ENCODE assay signal across 8 mouse cellular contexts in the genomic region with DNA sequence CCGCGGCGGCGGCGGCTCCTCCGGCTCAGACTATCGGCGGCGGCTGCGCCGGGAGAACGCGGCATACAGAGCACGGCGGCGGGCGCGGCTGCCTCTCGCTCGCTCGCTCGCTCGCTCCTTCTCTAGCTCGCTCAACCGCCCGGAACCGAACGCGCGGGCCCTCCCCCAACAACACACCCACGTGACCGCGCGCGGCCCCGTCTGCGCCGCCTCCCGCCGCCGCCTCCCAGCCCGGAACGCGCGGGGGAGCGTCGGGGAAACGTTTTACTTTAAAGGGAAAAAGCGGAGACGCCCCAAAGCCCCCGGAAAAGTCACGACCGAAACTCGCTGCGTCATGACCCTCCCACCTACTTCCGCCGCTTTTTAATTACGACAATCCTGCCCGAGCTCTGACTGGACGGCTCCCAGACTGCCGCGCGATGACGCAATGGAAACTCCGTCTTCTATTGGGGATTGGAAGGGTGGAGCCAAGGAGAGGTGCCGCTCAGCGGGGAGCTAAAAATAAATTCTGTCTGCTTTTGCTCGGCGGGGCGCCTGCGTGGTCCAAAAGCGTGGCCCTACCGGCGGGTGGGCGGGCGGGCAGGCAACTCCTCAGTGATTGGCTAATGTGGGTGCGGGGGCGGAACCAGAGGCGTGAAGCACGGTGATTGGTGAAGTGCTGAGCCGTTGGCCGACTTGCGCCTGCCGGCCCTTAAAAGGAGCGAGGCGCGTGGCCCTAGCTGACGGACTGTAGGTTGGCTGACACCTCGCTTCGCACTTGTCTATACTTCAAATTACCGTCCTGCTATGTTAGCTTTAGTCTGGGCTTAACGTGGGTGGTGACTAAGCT. TPM values are rescaled to one million over a fixed set of nuclear protein-coding genes. Genes with fewer than 3 reads are reported as not detected.
DNase-seq lines count a peak whose midpoint lies in the region; ATAC-seq and TF ChIP-seq lines count a peak whose summit lies in the region.

A gene (minus strand): TSS at position 351 of the 829 bp plus-strand sequence.

- H3K4me1 ChIP-seq in E14TG2a.4 (replicated peaks; ENCODE audit: low read depth, low read length), result peaks cover 50% of the 10 kb centered on the region
- H3K4me1 ChIP-seq in forebrain, embryonic 12.5 days, result peaks cover 30% of the 10 kb centered on the region
- H3K4me1 ChIP-seq in heart, postnatal 0 days (ENCODE audit: control insufficient read depth, insufficient read depth), result peaks cover 33% of the 10 kb centered on the region
- H3K4me1 ChIP-seq in liver, embryonic 16.5 days (ENCODE audit: control insufficient read depth, low read depth, low read length), result peaks cover 38% of the 10 kb centered on the region
- H3K4me1 ChIP-seq in neural tube, embryonic 13.5 days (replicated peaks), result peaks cover 47% of the 10 kb centered on the region
- peaks cover 17% of the 10 kb centered on the region for H3K4me1 ChIP-seq in testis, adult 2 months (ENCODE audit: control insufficient read depth, insufficient read depth, low read length)

- WGBS in forebrain, embryonic 12.5 days, result under 1% methylated on average over 86 of the region's 92 CpGs
- under 1% methylated on average over 90 of the region's 92 CpGs for WGBS in heart, postnatal 0 days
- WGBS in liver, embryonic 16.5 days (ENCODE audit: insufficient replicate concordance), result under 1% methylated on average over 92 of the region's 92 CpGs
- under 1% methylated on average over 92 of the region's 92 CpGs for WGBS in neural tube, embryonic 13.5 days

- no peaks in the 10 kb centered on the region for H3K9me3 ChIP-seq in E14TG2a.4 (ENCODE audit: low read length)
- H3K9me3 ChIP-seq in forebrain, embryonic 12.5 days, result no peaks in the 10 kb centered on the region
- no peaks in the 10 kb centered on the region for H3K9me3 ChIP-seq in heart, postnatal 0 days (replicated peaks; ENCODE audit: control insufficient read depth, low read length)
- no peaks in the 10 kb centered on the region for H3K9me3 ChIP-seq in liver, embryonic 16.5 days (replicated peaks; ENCODE audit: control insufficient read depth, low read length)
- no peaks in the 10 kb centered on the region for H3K9me3 ChIP-seq in neural tube, embryonic 13.5 days

- TF ChIP-seq EP300 in heart, postnatal 0 days (IDR thresholded peaks at IDR 0.05; ENCODE audit: low read depth), result peak; percentile 91

- peak within 1 kb of the TSS; percentile 98 for H3K27ac ChIP-seq in forebrain, embryonic 12.5 days
- peak within 1 kb of the TSS; percentile 100 for H3K27ac ChIP-seq in heart, postnatal 0 days (ENCODE audit: low read depth)
- H3K27ac ChIP-seq in liver, embryonic 16.5 days (ENCODE audit: low read length), result peak within 1 kb of the TSS; percentile 99
- H3K27ac ChIP-seq in neural tube, embryonic 13.5 days (replicated peaks), result peak within 1 kb of the TSS; percentile 98
- peak within 1 kb of the TSS; percentile 99 for H3K27ac ChIP-seq in testis, adult 2 months (ENCODE audit: control insufficient read depth, insufficient read depth, low read depth, low read length)

- H3K36me3 ChIP-seq in E14TG2a.4 (ENCODE audit: insufficient read depth, low read length), result peaks cover 30% of the 10 kb centered on the region
- H3K36me3 ChIP-seq in forebrain, embryonic 12.5 days (replicated peaks), result no peaks in the 10 kb centered on the region
- H3K36me3 ChIP-seq in heart, postnatal 0 days (replicated peaks; ENCODE audit: control insufficient read depth, insufficient read depth, low read length), result no peaks in the 10 kb centered on the region
- no peaks in the 10 kb centered on the region for H3K36me3 ChIP-seq in liver, embryonic 16.5 days (ENCODE audit: control insufficient read depth, insufficient read depth)
- no peaks in the 10 kb centered on the region for H3K36me3 ChIP-seq in neural tube, embryonic 13.5 days
- H3K36me3 ChIP-seq in testis, adult 2 months (ENCODE audit: control insufficient read depth, insufficient read depth, low read length), result no peaks in the 10 kb centered on the region

- peak within 1 kb of the TSS; percentile 81 for H3K4me2 ChIP-seq in forebrain, embryonic 12.5 days
- peak within 1 kb of the TSS; percentile 86 for H3K4me2 ChIP-seq in heart, postnatal 0 days (ENCODE audit: low read depth, low read length)
- peak within 1 kb of the TSS; percentile 99 for H3K4me2 ChIP-seq in liver, embryonic 16.5 days (ENCODE audit: low read depth, low read length)
- H3K4me2 ChIP-seq in neural tube, embryonic 13.5 days, result peak within 1 kb of the TSS; percentile 93

- ATAC-seq in forebrain, embryonic 12.5 days (ENCODE audit: low FRiP score), result peak; percentile 97
- ATAC-seq in heart, postnatal 0 days (ENCODE audit: insufficient read depth, low read depth), result peak; percentile 92
- peak; percentile 89 for ATAC-seq in liver, embryonic 16.5 days (ENCODE audit: low read depth)
- peak; percentile 97 for ATAC-seq in neural tube, embryonic 13.5 days (ENCODE audit: low read depth)

- TF ChIP-seq POLR2A in testis, adult 2 months (IDR thresholded peaks at IDR 0.05; ENCODE audit: control insufficient read depth, low read depth, low read length), result peak; percentile 97

- H3K27me3 ChIP-seq in E14TG2a.4 (ENCODE audit: insufficient read depth, low read length), result peaks cover 6% of the 10 kb centered on the region; the same call in 1 of the 2 replicates
- H3K27me3 ChIP-seq in forebrain, embryonic 12.5 days, result no peaks in the 10 kb centered on the region
- no peaks in the 10 kb centered on the region for H3K27me3 ChIP-seq in heart, postnatal 0 days (ENCODE audit: control insufficient read depth, insufficient read depth, low read length)
- no peaks in the 10 kb centered on the region for H3K27me3 ChIP-seq in liver, embryonic 16.5 days (ENCODE audit: control insufficient read depth, insufficient read depth, low read depth, low read length)
- no peaks in the 10 kb centered on the region for H3K27me3 ChIP-seq in neural tube, embryonic 13.5 days
- no peaks in the 10 kb centered on the region for H3K27me3 ChIP-seq in testis, adult 2 months (ENCODE audit: control insufficient read depth, insufficient read depth, low read length)

- TF ChIP-seq CTCF in E14TG2a.4 (conservative IDR thresholded peaks at IDR 0.05; ENCODE audit: low read length), result no peak
- no peak for TF ChIP-seq CTCF in heart, postnatal 0 days (IDR thresholded peaks at IDR 0.05; ENCODE audit: low read depth)
- no peak for TF ChIP-seq CTCF in testis, adult 2 months (IDR thresholded peaks at IDR 0.05; ENCODE audit: control insufficient read depth, insufficient read depth, insufficient replicate concordance, low read depth, low read length)

- peak; percentile 99 for DNase-seq in c-Kit-positive CD71-positive TER-119-positive erythroid progenitor cells, embryonic 14.5 days (ENCODE audit: low spot score)
- peak; percentile 100 for DNase-seq in heart, postnatal 0 days (ENCODE audit: low spot score)
- peak; percentile 98 to 99 for DNase-seq in kidney, postnatal 4 days

- H3K9ac ChIP-seq in forebrain, embryonic 12.5 days, result peak within 1 kb of the TSS; percentile 92
- H3K9ac ChIP-seq in heart, postnatal 0 days (replicated peaks; ENCODE audit: low read depth, low read length), result peak within 1 kb of the TSS; percentile 99
- peak within 1 kb of the TSS; percentile 91 for H3K9ac ChIP-seq in liver, embryonic 16.5 days (ENCODE audit: low read depth, low read length)
- peak within 1 kb of the TSS; percentile 96 for H3K9ac ChIP-seq in neural tube, embryonic 13.5 days

- H3K4me3 ChIP-seq in E14TG2a.4 (replicated peaks; ENCODE audit: low read length), result peak within 1 kb of the TSS; percentile 95
- H3K4me3 ChIP-seq in forebrain, embryonic 12.5 days (replicated peaks), result peak within 1 kb of the TSS; percentile 95
- H3K4me3 ChIP-seq in heart, postnatal 0 days (ENCODE audit: low read depth, low read length), result peak within 1 kb of the TSS; percentile 94
- peak within 1 kb of the TSS; percentile 76 for H3K4me3 ChIP-seq in liver, embryonic 16.5 days (ENCODE audit: low read depth, low read length)
- H3K4me3 ChIP-seq in neural tube, embryonic 13.5 days, result peak within 1 kb of the TSS; percentile 96
- peak within 1 kb of the TSS; percentile 93 for H3K4me3 ChIP-seq in testis, adult 2 months (ENCODE audit: control insufficient read depth, low read depth, low read length)

RNA-seq across cellular contexts. Expression of the gene that starts here (rescaled TPM):
- 188 and 201 TPM in 2 replicates for polyA plus RNA-seq in forebrain, embryonic 12.5 days (2016; fragmentation: Nextera tagmentation; extraction: Ambion mirVana)
- 83.6 and 101 TPM in 2 replicates for total RNA-seq in heart, postnatal 0 days (2014; rRNA removed; ENCODE audit: low replicate concordance)
- 250 and 253 TPM in 2 replicates for polyA plus RNA-seq in heart, postnatal 0 days (2015; fragmentation: Nextera tagmentation; extraction: Ambion mirVana)
- polyA plus RNA-seq in liver, embryonic 16.5 days (2015; fragmentation: Nextera tagmentation; extraction: Ambion mirVana), result 70.0 and 70.1 TPM in 2 replicates
- polyA plus RNA-seq in neural tube, embryonic 13.5 days (2015; fragmentation: Nextera tagmentation; extraction: Ambion mirVana), result 244 and 270 TPM in 2 replicates
- polyA plus RNA-seq in testis, adult 2 months (2012; rRNA removed), result 10.1 and 10.8 TPM in 2 replicates

Comparison
In these comparisons a context has a peak if more than half of its experiments do, and no peak if none do; other contexts are left out.
1. Peak in every context shown above with its lines: DNase-seq, ATAC-seq, H3K4me3 ChIP-seq and H3K27ac ChIP-seq.